ENCODE assay signal across 8 mouse cellular contexts in genomic region chr17:79354174-79354443, GRCm38 (mm10). TPM values are rescaled to one million over a fixed set of nuclear protein-coding genes. Genes with fewer than 3 reads are reported as not detected.
A peak's percentile ranks its signal among the peaks of the same experiment; 100 is the strongest.
DNase-seq lines count a peak whose midpoint lies in the region; ATAC-seq and TF ChIP-seq lines count a peak whose summit lies in the region.

No protein-coding gene starts in this region.

- H3K9ac ChIP-seq in heart, embryonic 11.5 days (ENCODE audit: low read depth, low read length), result peak overlapping the region; percentile 88
- peak overlapping the region; percentile 72 for H3K9ac ChIP-seq in forebrain, embryonic 12.5 days
- H3K9ac ChIP-seq in liver, embryonic 14.5 days (replicated peaks), result peak overlapping the region; percentile 87

- intact Hi-C loops in heart, postnatal 25 days (cut with DNase I), result loop anchor here (2.0 to 10.0 kb wide), 3 partner anchors 15 to 239 kb away; no protein-coding TSS in a partner anchor

- H3K4me2 ChIP-seq in heart, embryonic 11.5 days, result peak overlapping the region; percentile 100
- H3K4me2 ChIP-seq in forebrain, embryonic 12.5 days, result peak overlapping the region; percentile 90
- peak overlapping the region; percentile 100 for H3K4me2 ChIP-seq in liver, embryonic 14.5 days (ENCODE audit: low read depth)

- TF ChIP-seq EP300 in liver, embryonic 14.5 days (IDR thresholded peaks at IDR 0.05; ENCODE audit: low read depth), result 0 out of 2 replicates have a peak, but pooled peaks have one; percentile 10

- no peaks in the 10 kb centered on the region for H3K27me3 ChIP-seq in heart, embryonic 11.5 days (ENCODE audit: control insufficient read depth, insufficient read depth, low read length)
- H3K27me3 ChIP-seq in forebrain, embryonic 12.5 days, result peaks cover 39% of the 10 kb centered on the region
- no peaks in the 10 kb centered on the region; the same call in 1 of the 2 replicates for H3K27me3 ChIP-seq in liver, embryonic 14.5 days (ENCODE audit: control insufficient read depth, insufficient read depth, low read length)

- no peaks in the 10 kb centered on the region for H3K36me3 ChIP-seq in heart, embryonic 11.5 days (ENCODE audit: control insufficient read depth, insufficient read depth, low read length)
- no peaks in the 10 kb centered on the region for H3K36me3 ChIP-seq in forebrain, embryonic 12.5 days (replicated peaks)
- peaks cover 25% of the 10 kb centered on the region for H3K36me3 ChIP-seq in liver, embryonic 14.5 days (replicated peaks; ENCODE audit: control insufficient read depth, insufficient read depth, low read depth)

- H3K27ac ChIP-seq in heart, embryonic 11.5 days (ENCODE audit: low read depth, low read length), result peak overlapping the region; percentile 74; the same call in 1 of the 2 replicates
- peak overlapping the region; percentile 82 for H3K27ac ChIP-seq in forebrain, embryonic 12.5 days
- H3K27ac ChIP-seq in liver, embryonic 14.5 days, result peak overlapping the region; percentile 82

- H3K9me3 ChIP-seq in heart, embryonic 11.5 days (replicated peaks; ENCODE audit: control insufficient read depth, low read length), result no peaks in the 10 kb centered on the region
- H3K9me3 ChIP-seq in forebrain, embryonic 12.5 days, result no peaks in the 10 kb centered on the region
- H3K9me3 ChIP-seq in liver, embryonic 14.5 days (ENCODE audit: control insufficient read depth, low read length), result no peaks in the 10 kb centered on the region

- no peak for TF ChIP-seq CTCF in liver, embryonic 14.5 days (IDR thresholded peaks at IDR 0.05; ENCODE audit: low read depth)

- peak overlapping the region; percentile 81 for H3K4me3 ChIP-seq in heart, embryonic 11.5 days (ENCODE audit: low read depth, low read length)
- peak overlapping the region; percentile 69 for H3K4me3 ChIP-seq in forebrain, embryonic 12.5 days (replicated peaks)
- peak overlapping the region; percentile 80 to 86 for H3K4me3 ChIP-seq in liver, embryonic 14.5 days (ENCODE audit: insufficient read depth in 1 of 2, low read depth in 2 of 2, low read length in 2 of 2)

- H3K4me1 ChIP-seq in heart, embryonic 11.5 days (ENCODE audit: control insufficient read depth, insufficient read depth, low read length), result peaks cover 25% of the 10 kb centered on the region
- peaks cover 25% of the 10 kb centered on the region for H3K4me1 ChIP-seq in forebrain, embryonic 12.5 days
- H3K4me1 ChIP-seq in liver, embryonic 14.5 days (replicated peaks; ENCODE audit: control insufficient read depth in 2 of 2, insufficient read depth in 2 of 2, low read length in 1 of 2), result peaks cover 36 to 39% of the 10 kb centered on the region in 2 experiments

- no peak for ATAC-seq in heart, embryonic 11.5 days (replicated peaks; ENCODE audit: insufficient number of reproducible peaks, low FRiP score, low TSS enrichment)
- ATAC-seq in forebrain, embryonic 12.5 days (ENCODE audit: low FRiP score), result no peak
- no peak for ATAC-seq in liver, embryonic 14.5 days (ENCODE audit: insufficient read depth)

- WGBS in heart, embryonic 11.5 days (ENCODE audit: insufficient replicate concordance), result 2% methylated on average over 6 of the region's 6 CpGs
- 1% methylated on average over 6 of the region's 6 CpGs for WGBS in forebrain, embryonic 12.5 days
- WGBS in liver, embryonic 14.5 days (ENCODE audit: insufficient replicate concordance), result under 1% methylated on average over 6 of the region's 6 CpGs

- no peak for DNase-seq in heart, postnatal 25 days (ENCODE audit: low spot score)
- DNase-seq in 416B (ENCODE audit: low read depth), result peak; percentile 43
- DNase-seq in liver, embryonic 14.5 days (ENCODE audit: low read depth in 3 of 3, low spot score in 3 of 3), result no peak
- no peak for DNase-seq in urinary bladder, adult 2 months (ENCODE audit: low spot score)
- no peak for DNase-seq in adrenal gland, postnatal 14 days
- DNase-seq in cerebellum, adult 9-10 months, result no peak

RNA-seq across cellular contexts. Expression of gene Cdc42ep3, which starts 0.8 kb away (rescaled TPM):
- 35.0 and 36.0 TPM in 2 replicates for polyA plus RNA-seq in heart, embryonic 11.5 days (2014; fragmentation: Nextera tagmentation; extraction: Ambion mirVana)
- total RNA-seq in heart, postnatal 25 days (2021), result 10 to 100 TPM; 33.0 to 39.4 TPM
- 27.2 and 33.1 TPM in 2 replicates for polyA plus RNA-seq in forebrain, embryonic 12.5 days (2016; fragmentation: Nextera tagmentation; extraction: Ambion mirVana)
- polyA plus RNA-seq in liver, embryonic 14.5 days (2012; rRNA removed), result 12.5 and 17.2 TPM in 2 replicates
- 52.5 and 57.5 TPM in 2 replicates for polyA plus RNA-seq in liver, embryonic 14.5 days (2014; fragmentation: Nextera tagmentation; extraction: Ambion mirVana)
- polyA plus RNA-seq in urinary bladder, adult 2 months (2012; rRNA removed), result 291 and 304 TPM in 2 replicates
- 17.2 and 18.3 TPM in 2 replicates for total RNA-seq in adrenal gland, postnatal 14 days (2021)
